ENCODE assay signal across 8 mouse cellular contexts in the genomic region with DNA sequence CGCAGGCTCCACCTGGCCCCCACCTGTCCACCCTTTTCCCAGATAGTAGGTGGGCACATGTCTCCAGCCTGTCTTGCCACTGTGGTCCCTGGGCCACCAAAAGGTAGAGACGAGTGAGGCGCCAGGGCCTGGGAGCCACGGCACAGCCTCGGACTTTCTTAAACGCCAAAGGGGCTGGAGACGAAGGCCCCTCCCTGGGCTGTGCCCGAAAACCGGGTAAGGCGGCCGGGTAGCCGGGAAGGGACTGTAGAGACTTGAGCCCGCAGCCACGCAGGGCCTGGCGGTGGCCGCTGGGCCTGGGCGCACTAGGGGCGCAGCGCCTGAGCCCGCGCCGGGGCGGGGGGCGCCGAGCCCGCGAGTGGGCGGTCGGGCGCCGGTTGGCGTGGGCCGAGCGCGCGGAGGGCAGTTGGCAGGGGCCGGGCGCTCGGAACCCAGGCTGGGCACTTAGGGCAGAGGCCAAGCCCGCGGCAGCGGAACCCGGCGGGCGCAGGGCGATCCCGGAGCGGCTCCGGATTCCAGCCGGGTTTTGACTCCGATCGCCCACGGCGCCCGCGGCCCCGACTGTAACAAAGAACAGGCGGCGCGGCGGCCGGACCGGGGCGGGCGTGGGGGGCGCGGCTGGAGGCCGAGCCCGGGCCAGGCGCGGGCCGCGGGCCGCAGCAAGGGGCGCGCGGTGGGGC. TPM values are rescaled to one million over a fixed set of nuclear protein-coding genes. Genes with fewer than 3 reads are reported as not detected.
DNase-seq lines count a peak whose midpoint lies in the region; ATAC-seq lines count a peak whose summit lies in the region.

No protein-coding gene starts in this region.

- peaks cover 79% of the 10 kb centered on the region for H3K4me1 ChIP-seq in megakaryocyte, embryonic 14.5 days

- H3K36me3 ChIP-seq in megakaryocyte, embryonic 14.5 days (replicated peaks; ENCODE audit: low read length), result peaks cover 29% of the 10 kb centered on the region

- H3K9me3 ChIP-seq in megakaryocyte, embryonic 14.5 days, result no peaks in the 10 kb centered on the region

- intact Hi-C loops in gastrocnemius, postnatal 14 days (cut with DNase I; ENCODE audit: low total_unique reads), result no loop called here

- H3K27me3 ChIP-seq in megakaryocyte, embryonic 14.5 days (replicated peaks), result no peaks in the 10 kb centered on the region

- DNase-seq in adrenal gland, adult 18-20 months (ENCODE audit: low spot score in 2 of 2), result peak; percentile 82 to 87
- peak; percentile 86 for DNase-seq in embryo, embryonic 10.5 days (ENCODE audit: low spot score)
- DNase-seq in gastrocnemius, postnatal 14 days, result peak; percentile 91
- DNase-seq in left cerebral cortex, adult 9 months (ENCODE audit: low spot score in 2 of 2), result peak; percentile 66 to 79
- peak; percentile 75 to 84 for DNase-seq in right cerebral cortex, adult 2 months (ENCODE audit: low spot score in 2 of 2)
- peak; percentile 68 for DNase-seq in urinary bladder, postnatal 10 days (ENCODE audit: low spot score)

- peak overlapping the region; percentile 98 for H3K4me3 ChIP-seq in megakaryocyte, embryonic 14.5 days (replicated peaks)

- peak; percentile 72 for ATAC-seq in inflammation-experienced regulatory T-cells, adult 6 months

RNA-seq across cellular contexts. Expression of gene Prdm15, which starts 0.4 kb away (rescaled TPM):
- 10 to 100 TPM; 11.9 to 12.8 TPM for total RNA-seq in adrenal gland, adult 18-20 months (2021)
- 1 to 10 TPM; 3.7 to 5.9 TPM for total RNA-seq in gastrocnemius, postnatal 14 days (2021)
- 10 to 100 TPM; 12.5 to 16.0 (median 14.0) TPM for polyA plus RNA-seq in inflammation-experienced regulatory T-cells, adult 6 months (2017; shearing (Covaris generic))
- 0.68 and 0.90 TPM in 2 replicates for polyA plus RNA-seq in megakaryocyte, embryonic 14.5 days (2012; ENCODE audit: insufficient read depth, low replicate concordance)

Comparison
In these comparisons a context has a peak if more than half of its experiments do, and no peak if none do; other contexts are left out.
1. Peak in every context shown above with its lines: DNase-seq, ATAC-seq and H3K4me3 ChIP-seq.